Mouse (Mus musculus): Measurements from ENCODE around the gene Med25. TPM values are rescaled to one million over a fixed set of nuclear protein-coding genes. Genes with fewer than 3 reads are reported as not detected.

Med25 gene
- polyA plus RNA-seq, 1 experiment from 2014 or later = 80.0 TPM

MicroRNAs encoded within 50 kb of the gene (microRNA counts, 519-probe panel; counts per million panel counts)
- microRNA mmu-miR-707 = not detected

Small RNA genes within 50 kb of the gene (microRNA-seq; reads per million reads assigned to microRNA genes)
- not detected for gene Mir707

Other genes starting within 250 kb of the Med25 start
- 1.3 and 1.8 TPM in 2 replicates for gene Myh14, start 221.9 kb downstream of the Med25 start, polyA plus RNA-seq (2014; fragmentation: Nextera tagmentation; extraction: Ambion mirVana)
- gene Izumo2, start 184.0 kb downstream of the Med25 start, polyA plus RNA-seq (2014; fragmentation: Nextera tagmentation; extraction: Ambion mirVana) = not detected in 2 replicates
- gene Vrk3, start 144.3 kb downstream of the Med25 start, polyA plus RNA-seq (2014; fragmentation: Nextera tagmentation; extraction: Ambion mirVana) = 35.2 and 43.4 TPM in 2 replicates
- gene Zfp473, start 141.7 kb downstream of the Med25 start, polyA plus RNA-seq (2014; fragmentation: Nextera tagmentation; extraction: Ambion mirVana) = 2.5 and 3.1 TPM in 2 replicates
- gene Nup62, start 76.6 kb downstream of the Med25 start, polyA plus RNA-seq (2014; fragmentation: Nextera tagmentation; extraction: Ambion mirVana) = 59.5 and 61.9 TPM in 2 replicates
- 1.7 and 2.0 TPM in 2 replicates for gene Il4i1, start 76.3 kb downstream of the Med25 start, polyA plus RNA-seq (2014; fragmentation: Nextera tagmentation; extraction: Ambion mirVana)
- gene Atf5, start 76.1 kb downstream of the Med25 start, polyA plus RNA-seq (2014; fragmentation: Nextera tagmentation; extraction: Ambion mirVana) = 2.5 and 6.3 TPM in 2 replicates
- 51.4 and 86.5 TPM in 2 replicates for gene Akt1s1, start 43.7 kb downstream of the Med25 start, polyA plus RNA-seq (2014; fragmentation: Nextera tagmentation; extraction: Ambion mirVana)
- gene Tbc1d17, start 43.6 kb downstream of the Med25 start, polyA plus RNA-seq (2014; fragmentation: Nextera tagmentation; extraction: Ambion mirVana) = 57.0 and 65.3 TPM in 2 replicates
- 27.0 and 30.4 TPM in 2 replicates for gene Pnkp, start 35.6 kb downstream of the Med25 start, polyA plus RNA-seq (2014; fragmentation: Nextera tagmentation; extraction: Ambion mirVana)
- 441 and 501 TPM in 2 replicates for gene Ptov1, start 22.9 kb downstream of the Med25 start, polyA plus RNA-seq (2014; fragmentation: Nextera tagmentation; extraction: Ambion mirVana)
- 21.9 and 22.3 TPM in 2 replicates for gene Fuz, start 3.4 kb upstream of the Med25 start, polyA plus RNA-seq (2014; fragmentation: Nextera tagmentation; extraction: Ambion mirVana)
- gene Ap2a1, start 36.8 kb upstream of the Med25 start, polyA plus RNA-seq (2014; fragmentation: Nextera tagmentation; extraction: Ambion mirVana) = 80.5 and 88.5 TPM in 2 replicates
- 0.37 TPM in 1 of 2 replicates, not detected in the other for gene Tsks, start 50.5 kb upstream of the Med25 start, polyA plus RNA-seq (2014; fragmentation: Nextera tagmentation; extraction: Ambion mirVana)
- gene Cpt1c, start 82.1 kb upstream of the Med25 start, polyA plus RNA-seq (2014; fragmentation: Nextera tagmentation; extraction: Ambion mirVana) = 13.7 and 19.2 TPM in 2 replicates
- gene Prmt1, start 93.9 kb upstream of the Med25 start, polyA plus RNA-seq (2014; fragmentation: Nextera tagmentation; extraction: Ambion mirVana) = 258 and 308 TPM in 2 replicates
- gene Irf3, start 104.9 kb upstream of the Med25 start, polyA plus RNA-seq (2014; fragmentation: Nextera tagmentation; extraction: Ambion mirVana) = 66.2 and 81.6 TPM in 2 replicates
- 54.9 and 71.1 TPM in 2 replicates for gene Bcl2l12, start 106.0 kb upstream of the Med25 start, polyA plus RNA-seq (2014; fragmentation: Nextera tagmentation; extraction: Ambion mirVana)
- gene Scaf1, start 123.7 kb upstream of the Med25 start, polyA plus RNA-seq (2014; fragmentation: Nextera tagmentation; extraction: Ambion mirVana) = 46.5 and 54.0 TPM in 2 replicates
- 31.8 and 35.2 TPM in 2 replicates for gene Rras, start 125.2 kb upstream of the Med25 start, polyA plus RNA-seq (2014; fragmentation: Nextera tagmentation; extraction: Ambion mirVana)
- 16.3 and 18.9 TPM in 2 replicates for gene Prr12, start 160.2 kb upstream of the Med25 start, polyA plus RNA-seq (2014; fragmentation: Nextera tagmentation; extraction: Ambion mirVana)
- 65.3 and 75.0 TPM in 2 replicates for gene Nosip, start 169.7 kb upstream of the Med25 start, polyA plus RNA-seq (2014; fragmentation: Nextera tagmentation; extraction: Ambion mirVana)
- gene Prrg2, start 170.0 kb upstream of the Med25 start, polyA plus RNA-seq (2014; fragmentation: Nextera tagmentation; extraction: Ambion mirVana) = 27.0 and 27.3 TPM in 2 replicates
- gene Rcn3, start 199.5 kb upstream of the Med25 start, polyA plus RNA-seq (2014; fragmentation: Nextera tagmentation; extraction: Ambion mirVana) = 301 and 308 TPM in 2 replicates
- 48.9 and 67.4 TPM in 2 replicates for gene Fcgrt, start 211.1 kb upstream of the Med25 start, polyA plus RNA-seq (2014; fragmentation: Nextera tagmentation; extraction: Ambion mirVana)
- 1,882 and 1,923 TPM in 2 replicates for gene Rps11, start 231.7 kb upstream of the Med25 start, polyA plus RNA-seq (2014; fragmentation: Nextera tagmentation; extraction: Ambion mirVana)
- 1,416 and 1,603 TPM in 2 replicates for gene Rpl13a, start 236.0 kb upstream of the Med25 start, polyA plus RNA-seq (2014; fragmentation: Nextera tagmentation; extraction: Ambion mirVana)
- gene Gm45713, start 243.5 kb upstream of the Med25 start, polyA plus RNA-seq (2014; fragmentation: Nextera tagmentation; extraction: Ambion mirVana) = 0.19 and 0.47 TPM in 2 replicates
- 1.0 and 1.3 TPM in 2 replicates for gene Flt3l, start 243.7 kb upstream of the Med25 start, polyA plus RNA-seq (2014; fragmentation: Nextera tagmentation; extraction: Ambion mirVana)

Measured in kidney, embryonic 14.5 days (tissue).